In genomic region chr9:68966540-68966939, GRCm38 (mm10) we compare ENCODE assay signal across 10 mouse cellular contexts.
A peak's percentile ranks its signal among the peaks of the same experiment; 100 is the strongest.
DNase-seq lines count a peak whose midpoint lies in the region; ATAC-seq and TF ChIP-seq lines count a peak whose summit lies in the region.
"Had no signal": no experiment of that assay in that cellular context is flagged by ENCODE, and none has a peak within 500 bp of the region (broad histone marks: within the 10 kb centered on the region; RNA-seq: fewer than 3 reads in every experiment).

No protein-coding gene starts in this region.

- H3K9ac ChIP-seq in forebrain, postnatal 0 days, result no peak overlapping the region
- H3K9ac ChIP-seq in forebrain, embryonic 14.5 days (ENCODE audit: low read length), result no peak overlapping the region
- H3K9ac ChIP-seq in midbrain, embryonic 14.5 days (replicated peaks; ENCODE audit: low read length), result no peak overlapping the region
- H3K9ac ChIP-seq in forebrain, embryonic 12.5 days, result no peak overlapping the region
- no peak overlapping the region for H3K9ac ChIP-seq in forebrain, embryonic 16.5 days (replicated peaks; ENCODE audit: low read depth, low read length)
- H3K9ac ChIP-seq in forebrain, embryonic 13.5 days, result no peak overlapping the region
- H3K9ac ChIP-seq: embryonic facial prominence, embryonic 15.5 days; limb, embryonic 15.5 days had no signal

- no peak for DNase-seq in forebrain, postnatal 0 days
- no peak for DNase-seq in forebrain, embryonic 14.5 days (ENCODE audit: low spot score)
- DNase-seq in cerebellum, postnatal 25 days, result peak; percentile 65 to 77
- DNase-seq in midbrain, embryonic 14.5 days, result peak; percentile 58

- peak; percentile 24; the same call in 1 of the 2 replicates for TF ChIP-seq CTCF in forebrain, postnatal 0 days (IDR thresholded peaks at IDR 0.05; ENCODE audit: low read depth)

- no peaks in the 10 kb centered on the region for H3K4me1 ChIP-seq in forebrain, postnatal 0 days (ENCODE audit: insufficient read depth)
- H3K4me1 ChIP-seq in forebrain, embryonic 14.5 days (ENCODE audit: control insufficient read depth, insufficient read depth, low read length), result no peaks in the 10 kb centered on the region
- H3K4me1 ChIP-seq in midbrain, embryonic 14.5 days (ENCODE audit: control insufficient read depth, insufficient read depth, low read length), result 0 out of 2 replicates have a peak, but pooled peaks cover 6% of the 10 kb centered on the region
- H3K4me1 ChIP-seq in forebrain, embryonic 12.5 days, result peaks cover 6% of the 10 kb centered on the region
- H3K4me1 ChIP-seq in forebrain, embryonic 16.5 days (replicated peaks; ENCODE audit: control insufficient read depth, insufficient read depth, low read length), result no peaks in the 10 kb centered on the region
- no peaks in the 10 kb centered on the region for H3K4me1 ChIP-seq in forebrain, embryonic 13.5 days
- H3K4me1 ChIP-seq: embryonic facial prominence, embryonic 15.5 days; limb, embryonic 15.5 days had no signal

- H3K27ac ChIP-seq in forebrain, postnatal 0 days (ENCODE audit: low read depth, low read length), result no peak overlapping the region
- no peak overlapping the region for H3K27ac ChIP-seq in forebrain, embryonic 14.5 days (ENCODE audit: low read depth, low read length)
- H3K27ac ChIP-seq in midbrain, embryonic 14.5 days (replicated peaks; ENCODE audit: low read depth, low read length), result peak overlapping the region; percentile 42; the same call in 1 of the 2 replicates
- H3K27ac ChIP-seq in forebrain, embryonic 12.5 days, result no peak overlapping the region
- no peak overlapping the region for H3K27ac ChIP-seq in forebrain, embryonic 16.5 days (ENCODE audit: low read length)
- H3K27ac ChIP-seq in forebrain, embryonic 13.5 days, result no peak overlapping the region
- H3K27ac ChIP-seq: embryonic facial prominence, embryonic 15.5 days; limb, embryonic 15.5 days had no signal

- ATAC-seq in forebrain, postnatal 0 days, result no peak
- ATAC-seq in forebrain, embryonic 14.5 days, result no peak
- ATAC-seq in CD4-positive, CD25-positive, alpha-beta regulatory T cell, adult 4 months, result peak; percentile 93
- ATAC-seq in midbrain, embryonic 14.5 days (ENCODE audit: low FRiP score, low TSS enrichment), result no peak
- no peak for ATAC-seq in forebrain, embryonic 12.5 days (ENCODE audit: low FRiP score)
- no peak for ATAC-seq in forebrain, embryonic 16.5 days
- ATAC-seq in forebrain, embryonic 13.5 days, result no peak

- H3K27me3 ChIP-seq in forebrain, postnatal 0 days (ENCODE audit: insufficient read depth, low read length), result no peaks in the 10 kb centered on the region
- H3K27me3 ChIP-seq in forebrain, embryonic 14.5 days (replicated peaks; ENCODE audit: control insufficient read depth, insufficient read depth, low read length), result no peaks in the 10 kb centered on the region
- no peaks in the 10 kb centered on the region for H3K27me3 ChIP-seq in midbrain, embryonic 14.5 days (ENCODE audit: control insufficient read depth, insufficient read depth, low read length)
- no peaks in the 10 kb centered on the region for H3K27me3 ChIP-seq in forebrain, embryonic 12.5 days
- H3K27me3 ChIP-seq in forebrain, embryonic 16.5 days (replicated peaks; ENCODE audit: control insufficient read depth, insufficient read depth, low read length), result no peaks in the 10 kb centered on the region; the same call in 1 of the 2 replicates
- no peaks in the 10 kb centered on the region for H3K27me3 ChIP-seq in forebrain, embryonic 13.5 days
- H3K27me3 ChIP-seq: embryonic facial prominence, embryonic 15.5 days had no signal

- no peak overlapping the region for H3K4me3 ChIP-seq in forebrain, postnatal 0 days (ENCODE audit: low read depth, low read length)
- H3K4me3 ChIP-seq in forebrain, embryonic 14.5 days (ENCODE audit: low read depth, low read length), result no peak overlapping the region
- H3K4me3 ChIP-seq in midbrain, embryonic 14.5 days (replicated peaks; ENCODE audit: low read depth, low read length), result no peak overlapping the region
- no peak overlapping the region for H3K4me3 ChIP-seq in forebrain, embryonic 12.5 days (replicated peaks)
- H3K4me3 ChIP-seq in forebrain, embryonic 16.5 days (replicated peaks; ENCODE audit: low read length), result no peak overlapping the region
- no peak overlapping the region for H3K4me3 ChIP-seq in forebrain, embryonic 13.5 days
- H3K4me3 ChIP-seq: embryonic facial prominence, embryonic 15.5 days; limb, embryonic 15.5 days had no signal

- H3K9me3 ChIP-seq in forebrain, postnatal 0 days (ENCODE audit: low read length), result no peaks in the 10 kb centered on the region
- H3K9me3 ChIP-seq in forebrain, embryonic 14.5 days (replicated peaks; ENCODE audit: control insufficient read depth, low read length), result no peaks in the 10 kb centered on the region
- H3K9me3 ChIP-seq in midbrain, embryonic 14.5 days (ENCODE audit: control insufficient read depth, low read length), result no peaks in the 10 kb centered on the region
- H3K9me3 ChIP-seq in forebrain, embryonic 12.5 days, result no peaks in the 10 kb centered on the region
- no peaks in the 10 kb centered on the region for H3K9me3 ChIP-seq in forebrain, embryonic 16.5 days (ENCODE audit: control insufficient read depth, low read length)
- no peaks in the 10 kb centered on the region for H3K9me3 ChIP-seq in forebrain, embryonic 13.5 days (replicated peaks)
- H3K9me3 ChIP-seq: embryonic facial prominence, embryonic 15.5 days; limb, embryonic 15.5 days had no signal

- H3K4me2 ChIP-seq in forebrain, postnatal 0 days (ENCODE audit: low read depth), result no peak overlapping the region
- H3K4me2 ChIP-seq in forebrain, embryonic 14.5 days (ENCODE audit: low read length), result no peak overlapping the region
- peak overlapping the region; percentile 16; the same call in 1 of the 2 replicates for H3K4me2 ChIP-seq in midbrain, embryonic 14.5 days (ENCODE audit: low read length)
- no peak overlapping the region for H3K4me2 ChIP-seq in forebrain, embryonic 12.5 days
- H3K4me2 ChIP-seq in forebrain, embryonic 16.5 days (ENCODE audit: low read length), result no peak overlapping the region
- no peak overlapping the region for H3K4me2 ChIP-seq in forebrain, embryonic 13.5 days
- H3K4me2 ChIP-seq: embryonic facial prominence, embryonic 15.5 days; limb, embryonic 15.5 days had no signal

- H3K36me3 ChIP-seq in forebrain, postnatal 0 days (ENCODE audit: insufficient read depth), result no peaks in the 10 kb centered on the region
- no peaks in the 10 kb centered on the region for H3K36me3 ChIP-seq in forebrain, embryonic 14.5 days (ENCODE audit: control insufficient read depth, insufficient read depth, low read length)
- H3K36me3 ChIP-seq in midbrain, embryonic 14.5 days (ENCODE audit: control insufficient read depth, insufficient read depth, low read length), result no peaks in the 10 kb centered on the region
- H3K36me3 ChIP-seq in forebrain, embryonic 12.5 days (replicated peaks), result no peaks in the 10 kb centered on the region
- H3K36me3 ChIP-seq in forebrain, embryonic 16.5 days (ENCODE audit: control insufficient read depth, insufficient read depth), result no peaks in the 10 kb centered on the region
- no peaks in the 10 kb centered on the region for H3K36me3 ChIP-seq in forebrain, embryonic 13.5 days (ENCODE audit: poor library complexity, severe bottlenecking)
- H3K36me3 ChIP-seq: embryonic facial prominence, embryonic 15.5 days; limb, embryonic 15.5 days had no signal

- 41% methylated on average over 13 of the region's 13 CpGs for WGBS in forebrain, postnatal 0 days
- WGBS in forebrain, embryonic 14.5 days, result 35% methylated on average over 13 of the region's 13 CpGs
- 13% methylated on average over 13 of the region's 13 CpGs for WGBS in midbrain, embryonic 14.5 days
- WGBS in forebrain, embryonic 12.5 days, result 33% methylated on average over 13 of the region's 13 CpGs
- WGBS in forebrain, embryonic 16.5 days, result 32% methylated on average over 13 of the region's 13 CpGs
- WGBS in forebrain, embryonic 13.5 days, result 34% methylated on average over 13 of the region's 13 CpGs

Comparison
In these comparisons a context has a peak if more than half of its experiments do, and no peak if none do; other contexts are left out.
1. DNase-seq: peak in cerebellum, postnatal 25 days (2 of 2) and midbrain, embryonic 14.5 days (single experiment); none in forebrain, postnatal 0 days (single experiment) and forebrain, embryonic 14.5 days (single experiment).